24 mouse cellular contexts compared by ENCODE assay signal in genomic region chr1:187088660-187089395, GRCm38 (mm10).
DNase-seq lines count a peak whose midpoint lies in the region; ATAC-seq lines count a peak whose summit lies in the region.
"Had no signal": no experiment of that assay in that cellular context is flagged by ENCODE, and none has a peak within 500 bp of the region (broad histone marks: within the 10 kb centered on the region; RNA-seq: fewer than 3 reads in every experiment).

No protein-coding gene starts in this region.

- H3K9ac ChIP-seq in intestine, embryonic 14.5 days (ENCODE audit: low read length), result no peak overlapping the region
- no peak overlapping the region for H3K9ac ChIP-seq in intestine, embryonic 16.5 days (ENCODE audit: low read depth, low read length)
- no peak overlapping the region for H3K9ac ChIP-seq in stomach, embryonic 16.5 days (ENCODE audit: low read length)
- H3K9ac ChIP-seq: embryonic facial prominence, embryonic 12.5 days; forebrain, embryonic 13.5 days; forebrain, embryonic 15.5 days had no signal

- H3K4me2 ChIP-seq in intestine, embryonic 14.5 days (ENCODE audit: low read length), result no peak overlapping the region
- no peak overlapping the region for H3K4me2 ChIP-seq in intestine, embryonic 16.5 days (ENCODE audit: low read depth, low read length)
- no peak overlapping the region for H3K4me2 ChIP-seq in stomach, embryonic 16.5 days (ENCODE audit: low read depth, low read length)
- H3K4me2 ChIP-seq: embryonic facial prominence, embryonic 12.5 days; forebrain, embryonic 13.5 days; forebrain, embryonic 15.5 days had no signal

- no peaks in the 10 kb centered on the region for H3K4me1 ChIP-seq in intestine, embryonic 14.5 days (replicated peaks; ENCODE audit: control insufficient read depth, insufficient read depth, low read length)
- H3K4me1 ChIP-seq in intestine, embryonic 16.5 days (ENCODE audit: control insufficient read depth, insufficient read depth, low read length), result no peaks in the 10 kb centered on the region
- H3K4me1 ChIP-seq in stomach, embryonic 16.5 days (ENCODE audit: control insufficient read depth, insufficient read depth, low read length), result no peaks in the 10 kb centered on the region
- H3K4me1 ChIP-seq: embryonic facial prominence, embryonic 10.5 days; embryonic facial prominence, embryonic 12.5 days; forebrain, embryonic 15.5 days had no signal

- H3K27me3 ChIP-seq in intestine, embryonic 14.5 days (replicated peaks; ENCODE audit: control insufficient read depth, insufficient read depth, low read length), result no peaks in the 10 kb centered on the region
- H3K27me3 ChIP-seq in intestine, embryonic 16.5 days (replicated peaks; ENCODE audit: control insufficient read depth, insufficient read depth, low read length), result no peaks in the 10 kb centered on the region
- H3K27me3 ChIP-seq in stomach, embryonic 16.5 days (ENCODE audit: control insufficient read depth, insufficient read depth, low read length), result no peaks in the 10 kb centered on the region
- H3K27me3 ChIP-seq: CH12.LX; embryonic facial prominence, embryonic 12.5 days; forebrain, embryonic 13.5 days; forebrain, embryonic 15.5 days; Patski had no signal

- no peaks in the 10 kb centered on the region for H3K36me3 ChIP-seq in intestine, embryonic 14.5 days (ENCODE audit: control insufficient read depth, insufficient read depth, low read length)
- H3K36me3 ChIP-seq in intestine, embryonic 16.5 days (ENCODE audit: control insufficient read depth, insufficient read depth, low read length), result no peaks in the 10 kb centered on the region
- no peaks in the 10 kb centered on the region for H3K36me3 ChIP-seq in stomach, embryonic 16.5 days (ENCODE audit: control insufficient read depth, insufficient read depth, low read length)
- H3K36me3 ChIP-seq: embryonic facial prominence, embryonic 10.5 days; embryonic facial prominence, embryonic 12.5 days; forebrain, embryonic 15.5 days; G1E had no signal

- H3K4me3 ChIP-seq in intestine, embryonic 14.5 days (ENCODE audit: low read depth, low read length), result no peak overlapping the region
- no peak overlapping the region for H3K4me3 ChIP-seq in intestine, embryonic 16.5 days (ENCODE audit: low read length)
- H3K4me3 ChIP-seq in stomach, embryonic 16.5 days (replicated peaks; ENCODE audit: low read length), result no peak overlapping the region
- H3K4me3 ChIP-seq: embryonic facial prominence, embryonic 10.5 days; embryonic facial prominence, embryonic 12.5 days; forebrain, embryonic 13.5 days; forebrain, embryonic 15.5 days had no signal

- H3K27ac ChIP-seq in intestine, embryonic 14.5 days (ENCODE audit: low read depth), result no peak overlapping the region
- peak overlapping the region; percentile 68 for H3K27ac ChIP-seq in intestine, embryonic 16.5 days (ENCODE audit: low read length)
- H3K27ac ChIP-seq in stomach, embryonic 16.5 days (ENCODE audit: low read length), result no peak overlapping the region
- H3K27ac ChIP-seq: embryonic facial prominence, embryonic 10.5 days; embryonic facial prominence, embryonic 12.5 days; forebrain, embryonic 13.5 days; forebrain, embryonic 15.5 days had no signal

- no peaks in the 10 kb centered on the region for H3K9me3 ChIP-seq in intestine, embryonic 14.5 days (ENCODE audit: control insufficient read depth, low read length)
- H3K9me3 ChIP-seq in intestine, embryonic 16.5 days (ENCODE audit: control insufficient read depth, low read length), result no peaks in the 10 kb centered on the region
- no peaks in the 10 kb centered on the region for H3K9me3 ChIP-seq in stomach, embryonic 16.5 days (replicated peaks; ENCODE audit: control insufficient read depth, low read length)
- H3K9me3 ChIP-seq: embryonic facial prominence, embryonic 10.5 days; embryonic facial prominence, embryonic 12.5 days; forebrain, embryonic 13.5 days; forebrain, embryonic 15.5 days had no signal

- ATAC-seq in intestine, embryonic 14.5 days (replicated peaks; ENCODE audit: low FRiP score, low TSS enrichment, low read depth), result peak; percentile 47; the same call in 1 of the 2 replicates
- ATAC-seq in intestine, embryonic 16.5 days, result peak; percentile 95
- peak; percentile 47; the same call in 1 of the 2 replicates for ATAC-seq in stomach, embryonic 16.5 days (ENCODE audit: insufficient read depth, low FRiP score)
- ATAC-seq: activated CD4-positive, CD25-positive, alpha-beta regulatory T cell, adult 4 months; CD4-positive, CD25-positive, alpha-beta regulatory T cell, adult 4 months; forebrain, embryonic 13.5 days; forebrain, embryonic 15.5 days; Patski had no signal

- DNase-seq in adrenal gland, adult 2 months, result peak; percentile 7
- no peak for DNase-seq in adrenal gland, adult 8-10 months
- no peak for DNase-seq in intestine, embryonic 14.5 days (ENCODE audit: low spot score)
- no peak for DNase-seq in urinary bladder, postnatal 14 days (ENCODE audit: low spot score)
- no peak for DNase-seq in left cerebral cortex, adult 8-10 months (ENCODE audit: low spot score in 2 of 2)
- DNase-seq: adrenal gland, postnatal 14 days; adrenal gland, postnatal 36 days; B cell, adult 2 months; cerebellum, adult 11-12 months; cerebellum, adult 2 months; cerebellum, adult 9-10 months; cerebellum, postnatal 10 days; cerebellum, postnatal 25 days had no signal

- 66% methylated on average over 3 of the region's 3 CpGs for WGBS in intestine, embryonic 14.5 days
- WGBS in intestine, embryonic 16.5 days, result 60% methylated on average over 3 of the region's 3 CpGs
- WGBS in stomach, embryonic 16.5 days, result 54% methylated on average over 3 of the region's 3 CpGs
